Mouse (Mus musculus) cerebellum, adult 9-10 months (tissue): ENCODE results near the gene Pld3.

ENCODE experiments used
- DNase-seq: peaks from one replicate; pipeline ENCODE4 v3.0.0; 2022

Gene Pld3

GRCm38 (mm10) chr7:27552931-27553513, at the start of gene Pld3, which contains the start of gene 2310022A10Rik:
Gene Pld3, minus strand, starts transcription at chr7:27553218.
Gene 2310022A10Rik, plus strand, starts transcription at chr7:27553233.
- DNase-seq: peak; percentile 99

DNA sequence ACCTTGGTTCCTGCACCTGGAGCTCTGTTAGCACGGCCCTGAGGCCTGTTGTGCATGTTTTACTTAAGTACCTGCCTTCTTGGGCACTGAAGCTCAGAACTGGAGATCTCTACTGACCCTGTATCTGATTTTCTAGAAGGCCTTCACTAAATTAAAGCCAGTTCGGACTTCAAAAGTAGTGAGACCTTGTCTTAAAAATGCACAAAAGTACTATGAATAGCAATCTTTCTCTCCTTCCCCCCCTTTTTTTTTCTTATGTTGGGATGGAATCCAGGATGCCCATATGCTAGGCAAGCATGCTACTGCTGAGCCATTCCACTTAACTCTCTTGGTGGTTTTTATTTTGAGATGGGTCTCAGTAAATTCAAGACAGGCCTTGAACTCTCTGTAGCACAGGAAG, 49.1 kb upstream of the Pld3 start:
- DNase-seq: peak; percentile 72

- DNase-seq: peak; percentile 46
Observed at GRCm38 (mm10) chr7:27601628-27602027, 48.6 kb upstream of the Pld3 start.

GRCm38 (mm10) chr7:27598053-27598452, 45.0 kb upstream of the Pld3 start:
- no peak for DNase-seq

GRCm38 (mm10) chr7:27596586-27597503, 43.8 kb upstream of the Pld3 start:
- peak; percentile 62 for DNase-seq

DNA sequence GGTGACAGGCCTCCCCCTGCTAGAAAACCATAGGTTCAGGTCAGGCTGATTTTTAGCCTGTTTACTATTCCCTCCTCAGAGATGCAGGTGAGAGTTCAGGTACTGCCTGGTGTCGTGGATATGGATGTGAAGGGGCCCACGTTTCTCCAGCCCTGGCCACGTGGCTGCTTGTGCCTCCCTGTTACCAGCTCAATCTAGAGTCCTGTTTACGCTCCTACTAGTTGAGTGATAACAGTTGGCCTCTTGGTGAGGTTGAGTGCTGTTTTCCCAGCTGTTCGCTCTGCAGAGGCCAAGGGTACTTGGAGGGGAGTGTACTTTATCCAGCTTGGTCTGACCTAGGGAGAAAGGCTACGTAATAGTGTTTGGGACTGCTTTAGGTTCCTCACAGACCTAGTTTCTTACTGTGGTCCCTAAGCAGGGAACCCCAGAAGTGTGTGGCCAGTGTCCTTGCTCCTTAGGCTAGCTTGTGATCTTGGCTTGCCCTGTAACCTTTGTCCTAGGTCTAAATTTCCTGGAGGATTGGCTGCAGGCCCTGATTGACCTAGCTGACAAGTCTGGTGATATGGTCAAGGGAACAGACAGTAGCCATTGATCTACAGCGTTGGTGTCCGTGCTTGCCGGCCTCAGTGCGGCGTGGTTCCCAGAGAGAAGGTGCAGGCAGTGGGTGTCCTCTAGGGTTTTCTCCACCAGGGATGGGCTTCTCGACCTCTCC, 40.1 kb upstream of the Pld3 start:
- DNase-seq: peak; percentile 67

DNA sequence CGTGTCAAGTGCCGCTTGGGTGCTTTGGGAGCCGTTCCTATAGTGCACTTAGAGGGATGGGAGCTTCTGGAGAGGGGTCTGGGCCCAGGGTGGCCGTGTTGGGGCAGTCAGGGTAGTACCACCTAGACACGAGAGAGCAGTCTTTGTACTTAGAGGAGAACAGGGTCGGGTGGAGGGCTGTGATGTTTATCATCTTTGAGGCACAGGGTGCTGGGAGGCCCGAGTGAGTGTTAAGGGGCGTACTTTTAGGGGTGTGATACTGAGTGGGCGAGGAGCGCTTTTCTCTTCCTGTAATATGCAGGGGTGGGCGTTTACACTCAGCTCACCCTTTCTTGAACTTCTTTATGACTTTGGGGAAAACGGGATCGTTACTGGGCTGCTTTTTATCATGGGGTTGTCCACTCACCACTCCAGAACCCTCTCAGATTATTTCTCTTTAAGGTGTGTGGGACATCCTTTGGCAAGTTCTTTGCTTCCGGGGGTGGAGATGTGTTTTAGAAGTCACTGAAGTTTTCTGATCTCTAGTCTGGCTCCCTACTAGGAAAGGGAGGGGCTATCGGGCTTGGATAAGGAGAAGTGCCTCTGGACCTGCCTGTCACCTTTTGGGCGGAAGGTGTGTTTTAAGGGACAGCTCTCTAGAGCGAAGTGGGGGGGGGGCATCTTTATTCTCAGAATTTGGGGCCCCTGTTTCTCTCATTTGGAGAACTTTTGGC, 39.4 kb upstream of the Pld3 start:
- DNase-seq: peak; percentile 77

GRCm38 (mm10) chr7:27591266-27592216, 38.5 kb upstream of the Pld3 start, which contains the start of gene Akt2:
Gene Akt2, plus strand, starts transcription at chr7:27591552.
- DNase-seq: peak; percentile 97

GRCm38 (mm10) chr7:27590566-27591213, 37.7 kb upstream of the Pld3 start:
- DNase-seq: peak; percentile 70

DNA sequence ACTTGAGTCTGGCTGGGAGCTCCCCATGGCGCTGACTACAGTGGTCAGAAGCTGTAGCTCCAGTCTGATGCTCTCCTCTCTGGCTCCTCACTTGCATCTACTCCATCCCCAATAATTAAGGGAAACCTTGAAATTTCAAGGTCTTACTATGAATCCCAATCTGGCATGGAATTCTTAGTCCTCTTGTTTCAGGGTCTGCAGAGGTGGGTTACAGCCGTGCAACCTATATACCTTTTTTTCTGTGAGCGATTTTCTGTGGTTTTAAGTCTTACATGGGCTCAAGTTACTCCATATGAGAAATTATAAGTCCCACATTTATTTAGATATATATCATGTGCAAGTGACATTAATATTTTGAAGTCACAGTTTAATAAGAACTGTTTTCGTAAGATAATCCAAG, 37.1 kb upstream of the Pld3 start:
- DNase-seq: peak; percentile 53

DNA sequence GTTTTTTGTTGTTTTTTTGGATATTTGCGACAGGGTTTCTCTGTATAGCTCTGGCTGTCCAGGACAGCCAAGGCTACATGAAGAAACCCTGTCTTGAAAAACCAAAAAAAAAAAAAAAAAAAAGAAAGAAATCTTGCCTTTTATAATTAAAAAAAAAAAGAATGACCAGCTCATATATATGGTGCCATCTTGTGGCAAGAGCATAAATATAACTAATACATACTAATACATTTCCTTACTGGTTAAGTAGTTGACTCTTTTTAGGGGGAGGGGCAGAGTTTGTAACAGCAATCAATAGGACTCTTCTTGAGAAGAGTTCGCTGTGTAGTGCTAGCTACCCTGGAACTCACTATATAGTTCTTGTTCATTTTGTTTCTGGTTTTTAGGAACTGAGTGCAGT, 34.7 kb upstream of the Pld3 start:
- DNase-seq: no peak

DNA sequence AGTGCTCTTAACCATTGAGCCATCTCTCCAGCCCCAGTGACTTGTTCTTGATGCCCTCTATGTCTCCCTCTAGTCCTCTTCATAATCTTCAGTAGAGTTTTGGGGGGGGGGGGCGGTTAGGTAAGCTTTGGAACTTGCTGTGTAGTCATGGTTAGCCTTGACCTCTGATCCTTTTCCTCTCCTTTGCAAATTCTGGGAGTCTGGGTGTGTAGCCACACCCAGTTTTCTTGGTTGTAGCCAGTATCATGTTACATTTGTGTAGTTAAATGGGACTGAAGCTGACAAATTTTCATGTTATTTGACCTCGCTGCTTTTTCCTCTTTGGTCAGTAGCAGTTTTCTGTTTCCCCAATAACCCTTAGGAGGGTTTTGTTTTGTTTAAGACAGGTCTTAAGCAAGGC, 33.8 kb upstream of the Pld3 start:
- DNase-seq: no peak

DNA sequence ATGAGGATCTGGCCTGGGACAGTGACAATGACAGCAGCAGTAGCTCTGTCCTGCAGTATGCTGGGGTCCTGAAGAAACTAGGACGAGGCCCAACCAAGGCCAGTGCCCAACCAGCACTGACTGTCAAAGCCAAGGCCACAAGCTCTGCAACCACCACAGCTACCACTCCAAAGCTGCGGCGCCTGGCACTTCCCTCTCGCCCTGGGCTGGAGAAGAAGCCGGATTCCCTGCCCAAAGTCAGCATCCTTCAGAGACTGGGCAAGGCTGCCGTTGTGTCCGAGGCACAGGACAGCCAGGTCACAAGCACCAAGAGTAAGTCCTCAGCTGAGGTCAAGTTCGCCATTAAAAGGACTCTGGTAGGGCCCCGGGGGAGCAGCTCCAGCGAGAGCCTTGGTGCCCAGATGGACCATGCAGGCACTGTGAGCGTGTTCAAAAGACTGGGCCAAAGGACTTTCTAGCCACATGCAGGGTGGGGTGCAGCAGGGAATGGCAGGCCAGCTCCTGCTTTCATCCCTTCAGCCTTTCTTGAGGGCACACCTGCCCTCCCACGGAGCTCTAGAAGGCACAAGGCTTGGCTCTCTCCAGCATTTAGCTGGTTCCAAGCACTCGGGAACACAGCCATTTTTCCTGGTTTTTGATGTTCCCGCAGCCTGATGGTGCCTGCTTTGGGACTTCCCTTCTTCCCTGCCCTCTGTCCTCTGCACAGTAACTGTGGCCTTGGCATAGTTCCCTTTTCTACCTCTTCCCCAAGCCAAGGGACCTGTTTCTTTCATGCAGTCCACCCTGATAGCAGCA, 27.6 kb upstream of the Pld3 start:
- no peak for DNase-seq

DNA sequence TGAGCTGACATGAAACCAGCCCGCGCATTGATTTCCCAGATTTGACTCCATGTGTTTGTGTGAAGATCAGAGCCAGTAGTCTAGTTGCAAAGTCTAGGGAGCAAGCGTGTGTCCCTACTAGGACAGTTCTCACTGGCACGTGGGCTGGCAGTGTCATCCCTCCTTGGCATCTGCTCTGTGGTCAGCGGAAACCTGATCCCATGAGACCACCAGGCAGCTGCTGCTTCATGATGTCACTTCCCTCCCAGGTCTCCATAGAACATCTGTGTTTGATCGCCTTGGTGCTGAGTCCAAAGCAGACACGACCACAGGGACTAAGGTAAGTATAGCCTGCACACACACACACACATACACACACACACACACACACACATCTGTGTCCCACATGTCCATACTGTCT, 25.4 kb upstream of the Pld3 start:
- no peak for DNase-seq

DNA sequence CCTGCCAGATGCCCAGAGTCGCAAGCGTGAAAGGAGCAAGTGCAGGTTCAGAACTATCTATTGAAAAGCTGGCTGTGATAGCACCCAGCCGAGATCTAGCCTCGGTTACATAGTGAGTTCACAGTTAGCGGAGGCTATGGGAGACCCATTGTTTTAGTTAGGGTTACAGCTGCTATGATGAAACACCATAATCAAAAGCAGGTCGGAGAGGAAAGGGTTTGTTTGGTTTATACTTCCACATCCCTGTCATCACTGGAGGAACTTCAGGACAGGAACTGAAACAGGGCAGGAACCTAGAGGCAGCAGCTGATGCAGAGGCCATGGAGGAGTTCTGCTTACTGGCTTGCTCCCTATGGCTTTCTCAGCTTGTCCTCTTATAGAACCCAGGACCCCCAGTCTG, 24.6 kb upstream of the Pld3 start:
- DNase-seq: no peak

DNA sequence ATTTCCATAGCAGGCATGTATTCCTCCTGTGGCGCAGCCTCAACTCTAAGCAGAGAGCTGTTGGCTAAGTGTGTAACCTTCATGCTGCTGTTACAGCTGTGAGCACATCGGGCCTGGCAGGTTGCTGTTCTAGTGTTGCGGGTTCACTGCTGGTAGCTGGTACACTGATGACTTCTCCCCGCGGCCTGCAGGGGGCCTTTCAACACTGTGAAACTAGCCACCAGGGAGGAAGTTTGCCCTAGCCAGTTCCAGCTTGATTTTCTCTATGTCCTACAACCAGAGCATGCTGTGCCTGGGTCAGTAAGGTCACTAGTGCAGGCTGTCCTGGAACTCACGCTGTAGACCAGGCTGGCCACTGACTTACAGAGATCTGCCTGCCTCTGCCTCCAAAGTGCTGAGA, 23.9 kb upstream of the Pld3 start:
- DNase-seq: peak; percentile 60

DNA sequence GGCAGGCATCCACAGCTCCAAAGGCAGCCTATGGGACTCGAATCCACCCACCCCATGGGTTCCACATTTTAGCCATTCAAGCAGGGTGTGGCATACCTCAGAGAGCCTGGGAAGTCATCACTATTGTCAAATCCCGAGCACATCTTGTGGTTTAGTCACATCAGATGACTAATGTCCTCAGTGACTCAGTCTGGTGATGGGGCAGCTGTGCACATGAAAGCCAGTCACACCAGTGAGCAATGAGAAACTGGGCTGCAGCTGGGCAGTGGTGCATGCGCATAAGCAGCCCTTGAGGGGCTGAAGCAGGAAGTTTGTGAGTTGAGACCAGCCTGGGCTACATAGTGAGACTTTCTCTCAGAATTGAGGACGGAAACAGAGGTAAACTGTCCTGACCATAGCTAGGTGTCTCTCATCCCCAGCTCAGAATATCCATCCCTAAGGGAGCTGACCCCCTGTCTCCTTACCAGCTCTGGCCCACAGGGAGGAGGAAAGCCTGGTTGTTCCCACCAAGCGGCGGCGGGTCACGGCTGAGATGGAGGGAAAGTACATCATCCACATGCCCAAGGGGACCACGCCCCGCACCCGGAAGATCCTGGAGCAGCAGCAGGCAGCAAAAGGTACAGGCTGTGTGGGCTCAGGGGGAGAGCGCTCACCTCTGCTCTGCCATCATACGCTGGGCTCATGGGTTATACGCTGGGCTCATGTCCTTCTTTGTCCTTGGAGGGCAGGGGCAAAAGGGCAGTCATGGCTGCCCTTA, 21.3 kb upstream of the Pld3 start:
- no peak for DNase-seq

DNA sequence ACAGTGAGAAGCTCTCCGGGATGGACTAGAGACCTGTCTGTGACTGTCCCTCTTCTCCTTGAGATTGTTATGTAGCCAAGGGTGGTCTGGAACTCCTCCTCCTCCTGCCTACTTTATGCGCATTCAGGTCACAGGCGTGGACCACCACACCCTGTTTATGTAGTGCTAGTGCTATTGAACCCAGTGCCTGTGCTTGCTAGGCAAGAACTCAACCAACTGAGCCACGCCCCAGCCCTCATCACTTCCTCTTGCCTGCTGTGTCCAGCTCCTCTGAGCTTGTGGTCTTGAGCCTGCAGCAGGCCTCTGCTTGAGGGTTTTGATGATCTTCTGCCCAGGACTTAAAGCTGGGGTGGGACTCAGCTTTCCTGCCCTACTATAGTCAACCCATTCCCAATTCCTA, 19.1 kb upstream of the Pld3 start:
- no peak for DNase-seq

DNA sequence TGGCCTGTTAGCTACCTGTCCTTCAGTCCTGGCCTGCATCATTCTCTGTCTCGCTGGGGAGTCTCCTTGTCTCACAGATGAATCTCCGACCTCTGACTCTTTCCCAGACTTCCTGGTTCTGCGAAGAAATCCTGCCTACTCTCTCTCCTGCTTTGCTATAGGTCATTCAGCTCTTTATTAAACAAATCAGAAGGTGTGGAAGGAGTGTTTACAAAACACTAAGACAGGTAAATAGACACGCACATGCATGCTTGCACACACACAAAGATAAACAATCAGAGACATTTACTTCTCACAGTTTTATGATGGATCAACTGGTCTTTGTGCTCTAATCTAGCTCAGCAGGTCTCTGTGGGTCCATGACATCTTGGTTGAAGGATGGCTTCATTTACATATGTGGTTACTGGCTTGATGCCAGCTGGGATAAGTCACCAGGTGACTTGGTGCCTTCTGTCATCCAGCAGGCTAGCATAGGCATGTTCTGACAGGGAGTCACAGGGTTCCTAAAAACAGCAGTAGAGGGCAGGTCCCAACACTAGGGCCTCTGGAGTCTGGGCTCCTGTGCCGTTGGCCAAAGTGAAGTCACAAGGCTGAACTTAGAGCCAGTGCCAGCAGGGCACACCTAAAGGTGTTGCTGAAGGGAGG, 16.7 kb upstream of the Pld3 start:
- DNase-seq: no peak
